Mouse (Mus musculus): ENCODE measurements around the gene Sema4g.

DNA sequence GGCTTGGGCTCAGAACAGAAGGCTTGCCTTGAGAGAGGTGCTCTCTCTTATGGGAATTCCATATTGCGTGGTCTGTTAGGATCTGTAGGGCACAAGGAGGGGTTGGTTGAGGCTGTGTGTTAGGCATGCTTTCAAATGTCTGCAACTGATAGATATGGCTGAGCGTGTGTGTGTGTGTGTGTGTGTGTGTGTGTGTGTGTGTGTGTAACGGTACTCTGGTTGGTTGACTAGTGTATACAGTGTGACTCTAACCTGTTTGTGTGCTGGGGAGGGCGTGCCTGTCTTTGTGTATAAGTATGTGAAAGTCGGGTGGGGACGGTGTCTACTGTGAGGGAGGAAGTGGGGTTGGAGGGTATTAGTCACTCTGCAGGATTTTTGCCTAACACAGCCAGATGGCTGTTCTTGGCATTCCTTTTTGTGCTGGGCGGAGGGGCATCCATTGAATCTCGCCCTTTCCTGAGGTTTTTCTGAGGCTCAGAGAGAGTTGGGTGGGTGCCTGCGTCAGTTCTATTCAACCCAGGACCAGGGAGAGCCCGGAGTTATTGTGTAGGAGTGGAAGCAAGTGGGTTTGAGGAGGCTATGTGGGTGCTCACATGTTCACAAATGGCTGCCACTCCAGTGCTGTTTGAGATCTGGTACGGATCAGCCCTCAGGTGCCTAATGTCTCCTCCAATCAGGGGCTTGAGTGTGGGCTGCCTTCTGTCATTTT, 59.2 kb downstream of the Sema4g start:
- TF ChIP-seq CTCF (IDR thresholded peaks at IDR 0.05; ENCODE audit: low read depth, low read length) (no peak), POLR2A (IDR thresholded peaks at IDR 0.05; ENCODE audit: extremely low read depth, insufficient read depth, low read length) (no peak)
